Mouse (Mus musculus) limb, embryonic 14.5 days (tissue): ENCODE data around the gene Casp8ap2. TPM values are rescaled to one million over a fixed set of nuclear protein-coding genes. Genes with fewer than 3 reads are reported as not detected.

Experiments
- ATAC-seq: fragments of 200-750 bp; cut with Nextera tagmentation; 2 replicates; pipeline ENCODE4 v1.8.0; 2017; ENCODE audit warnings: low read depth, moderate number of reproducible peaks, moderate TSS enrichment; ENCODE audit not compliant: low FRiP score
- DNase-seq: peaks from one replicate; pipeline ENCODE4 v3.0.0-alpha.2; 2015; ENCODE audit warnings: low spot score
- H3K27ac ChIP-seq: fragments of 300-500 bp; sonication (generic); replicated peaks from 2 replicates; pipeline ENCODE4 v1.5.1; 2014; ENCODE audit warnings: low read depth, mild to moderate bottlenecking, low read length, moderate library complexity, mixed read lengths
- H3K27me3 ChIP-seq: fragments of 300-500 bp; sonication (generic); 2 replicates; pipeline ENCODE4 v1.6.1; 2014; ENCODE audit warnings: low read length, mixed read lengths; ENCODE audit not compliant: control insufficient read depth, insufficient read depth
- H3K36me3 ChIP-seq: fragments of 300-500 bp; sonication (generic); 2 replicates; pipeline ENCODE4 v1.6.1; 2014; ENCODE audit warnings: mild to moderate bottlenecking, low read length, moderate library complexity, mixed read lengths; ENCODE audit not compliant: control insufficient read depth, insufficient read depth
- H3K4me1 ChIP-seq: fragments of 300-500 bp; sonication (generic); 2 replicates; pipeline ENCODE4 v1.6.1; 2014; ENCODE audit warnings: antibody characterized with exemption, low read length, mixed read lengths; ENCODE audit not compliant: control insufficient read depth, insufficient read depth
- H3K4me2 ChIP-seq: fragments of 300-500 bp; sonication (generic); replicated peaks from 2 replicates; pipeline ENCODE4 v1.6.1; 2014; ENCODE audit warnings: low read depth, mild to moderate bottlenecking, low read length, moderate library complexity; ENCODE audit not compliant: severe bottlenecking
- H3K4me3 ChIP-seq: fragments of 300-500 bp; sonication (generic); replicated peaks from 2 replicates; pipeline ENCODE4 v1.5.1; 2014; ENCODE audit warnings: low read length
- H3K9ac ChIP-seq: fragments of 300-500 bp; sonication (generic); 2 replicates; pipeline ENCODE4 v1.6.1; 2014; ENCODE audit warnings: mild to moderate bottlenecking, low read depth, low read length, moderate library complexity; ENCODE audit not compliant: severe bottlenecking
- H3K9me3 ChIP-seq: fragments of 300-500 bp; sonication (generic); 2 replicates; pipeline ENCODE4 v1.6.1; 2016; ENCODE audit warnings: low read length; ENCODE audit not compliant: control insufficient read depth
- POLR2A ChIP-seq: fragments of 200-500 bp; IDR thresholded peaks from 2 replicates; pipeline ENCODE4 v1.8.0; 2012; ENCODE audit warnings: inconsistent platforms, mild to moderate bottlenecking, moderate library complexity, borderline replicate concordance; ENCODE audit not compliant: insufficient read depth, insufficient read length; ENCODE audit errors: extremely low read depth
- WGBS: fragments of 180-500 bp; shearing (Covaris S2); extraction: QIAGEN DNeasy Blood & Tissue Kit; methylation state at CpG from one replicate; pipeline ENCODE4 v1.1.7; 2014; 5-methylcytosine and 5-hydroxymethylcytosine counted together
- polyA plus RNA-seq, 2 experiments: library from polyadenylated mRNA; depleted of rRNA in 1 of 2; stranded (reverse) in 1 of 2; unstranded in 1 of 2; fragments of >200 nt; fragmentation: Nextera tagmentation in 1 of 2; extraction: Ambion mirVana in 1 of 2; gene quantifications; 2 replicates each; pipeline versions ENCODE4 v1.2.1 to v1.2.3; 2012 to 2014

Casp8ap2 gene
- polyA plus RNA-seq, 2 experiments, result 13.6 to 56.0 TPM

DNA sequence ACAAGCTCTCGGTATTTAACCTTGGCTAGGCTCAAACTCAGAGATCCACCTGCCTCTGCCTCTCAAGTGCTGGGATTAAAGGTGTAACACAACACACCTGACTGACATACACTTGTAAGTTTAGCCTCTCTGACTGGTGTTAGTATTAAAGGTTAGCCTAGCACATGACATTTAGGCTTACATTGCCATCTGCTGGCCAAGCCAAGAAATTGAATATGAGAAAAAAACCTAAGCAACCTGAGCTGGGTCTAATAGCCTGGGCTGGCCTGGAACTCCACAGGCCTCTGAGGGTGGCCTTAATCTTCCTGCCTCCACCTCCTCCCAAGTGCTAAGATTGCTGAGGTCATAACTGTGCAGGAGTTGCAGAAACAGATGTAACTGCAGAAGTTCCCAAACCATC, 43.1 kb upstream of the Casp8ap2 start:
- Histone ChIP-seq H3K27me3 (no peaks in the 10 kb centered on the region), H3K9me3 (no peaks in the 10 kb centered on the region), H3K4me3 (no peak overlapping the region), H3K9ac (no peak overlapping the region), H3K27ac (no peak overlapping the region), H3K4me1 (no peaks in the 10 kb centered on the region), H3K36me3 (no peaks in the 10 kb centered on the region; the same call in 1 of the 2 replicates), H3K4me2 (no peak overlapping the region)
- DNase-seq, result peak; percentile 77
- 49% methylated on average over 1 of the region's 1 CpGs for WGBS
- peak; percentile 71 for ATAC-seq
- TF ChIP-seq POLR2A, result no peak

GRCm38 (mm10) chr4:32573586-32573985, 41.7 kb upstream of the Casp8ap2 start:
- no peaks in the 10 kb centered on the region for H3K27me3 ChIP-seq
- peaks cover 3% of the 10 kb centered on the region; the same call in 1 of the 2 replicates for H3K36me3 ChIP-seq
- ATAC-seq, result no peak
- no peak overlapping the region for H3K4me2 ChIP-seq
- no peak for TF ChIP-seq POLR2A
- no peak overlapping the region for H3K9ac ChIP-seq
- no peaks in the 10 kb centered on the region for H3K4me1 ChIP-seq
- DNase-seq, result no peak
- H3K27ac ChIP-seq, result no peak overlapping the region
- H3K4me3 ChIP-seq, result no peak overlapping the region
- H3K9me3 ChIP-seq, result no peaks in the 10 kb centered on the region
- 88% methylated on average over 5 of the region's 5 CpGs for WGBS

GRCm38 (mm10) chr4:32574604-32575003, 40.6 kb upstream of the Casp8ap2 start:
- no peak for DNase-seq
- H3K4me2 ChIP-seq, result no peak overlapping the region
- no peaks in the 10 kb centered on the region for H3K27me3 ChIP-seq
- 92% methylated on average over 1 of the region's 1 CpGs for WGBS
- H3K27ac ChIP-seq, result no peak overlapping the region
- no peaks in the 10 kb centered on the region for H3K9me3 ChIP-seq
- H3K9ac ChIP-seq, result no peak overlapping the region
- H3K4me3 ChIP-seq, result no peak overlapping the region
- ATAC-seq, result no peak
- no peaks in the 10 kb centered on the region for H3K4me1 ChIP-seq
- peaks cover 3% of the 10 kb centered on the region for H3K36me3 ChIP-seq
- no peak for TF ChIP-seq POLR2A

GRCm38 (mm10) chr4:32575165-32575564, 40.1 kb upstream of the Casp8ap2 start:
- Histone ChIP-seq H3K4me2 (no peak overlapping the region), H3K27ac (no peak overlapping the region), H3K9ac (no peak overlapping the region), H3K36me3 (peaks cover 8% of the 10 kb centered on the region), H3K4me1 (no peaks in the 10 kb centered on the region), H3K27me3 (no peaks in the 10 kb centered on the region), H3K4me3 (no peak overlapping the region), H3K9me3 (no peaks in the 10 kb centered on the region)
- no peak for ATAC-seq
- no peak for TF ChIP-seq POLR2A
- 36% methylated on average over 9 of the region's 9 CpGs for WGBS
- DNase-seq, result peak; percentile 24

DNA sequence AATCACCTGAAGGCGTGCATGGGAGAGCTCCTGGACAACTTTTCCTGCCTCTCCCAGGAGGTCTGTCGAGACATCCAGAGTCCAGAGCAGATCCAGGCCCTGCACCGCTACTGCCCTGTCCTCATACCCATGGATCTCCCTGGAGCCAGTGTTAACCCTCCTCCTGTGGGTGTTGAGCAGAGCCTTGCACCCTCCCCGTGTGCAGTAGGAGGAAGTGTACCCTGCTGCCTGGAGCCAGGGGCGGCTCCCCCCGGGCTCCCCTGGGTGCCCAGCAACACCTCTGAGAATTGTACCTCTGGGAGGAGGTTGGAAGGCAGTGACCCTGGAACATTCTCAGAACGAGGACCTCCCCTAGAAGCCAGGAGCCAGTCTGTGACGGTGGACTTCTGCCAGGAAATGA, 35.4 kb upstream of the Casp8ap2 start:
- peaks cover 14% of the 10 kb centered on the region for H3K36me3 ChIP-seq
- TF ChIP-seq POLR2A, result no peak
- H3K9me3 ChIP-seq, result no peaks in the 10 kb centered on the region
- DNase-seq (no peak), ATAC-seq (no peak)
- no peak overlapping the region for H3K4me2 ChIP-seq
- 79% methylated on average over 8 of the region's 8 CpGs for WGBS
- no peaks in the 10 kb centered on the region for H3K4me1 ChIP-seq
- no peak overlapping the region for H3K4me3 ChIP-seq
- no peak overlapping the region for H3K27ac ChIP-seq
- H3K27me3 ChIP-seq, result no peaks in the 10 kb centered on the region
- H3K9ac ChIP-seq, result no peak overlapping the region

DNA sequence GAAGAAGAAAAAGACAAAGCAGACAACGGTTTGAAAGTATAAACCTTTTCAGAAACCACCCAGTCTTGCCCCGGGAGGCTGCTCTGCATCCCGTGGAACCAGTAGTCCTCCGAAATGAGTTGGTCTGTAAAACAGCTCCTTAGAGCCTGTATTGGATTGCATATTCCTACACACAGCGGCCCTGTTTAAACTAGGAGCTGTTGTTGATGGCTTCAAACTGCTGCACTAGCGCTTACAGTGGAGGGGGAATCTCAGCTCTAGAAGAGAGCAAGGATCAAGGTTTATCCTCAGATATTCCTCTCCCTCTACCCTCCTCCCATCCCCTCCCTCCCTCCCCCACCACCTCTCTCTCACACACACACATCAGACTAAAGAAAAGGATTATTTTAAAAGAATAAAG, 31.1 kb upstream of the Casp8ap2 start:
- Histone ChIP-seq H3K9ac (no peak overlapping the region), H3K9me3 (no peaks in the 10 kb centered on the region), H3K27ac (no peak overlapping the region), H3K4me1 (no peaks in the 10 kb centered on the region), H3K27me3 (no peaks in the 10 kb centered on the region), H3K4me3 (no peak overlapping the region), H3K4me2 (no peak overlapping the region), H3K36me3 (peaks cover 11% of the 10 kb centered on the region)
- no peak for TF ChIP-seq POLR2A
- no peak for ATAC-seq
- 65% methylated on average over 6 of the region's 6 CpGs for WGBS
- no peak for DNase-seq
